Mouse (Mus musculus) CH12F3 (cell line): ENCODE results near the gene Bik.

Experiments
- in situ Hi-C: fragments of 300-500 bp; cut with MboI; formaldehyde crosslinking; loops from 2 replicates; pipeline ENCODE4 v1.14.3; 2020; ENCODE audit warnings: low sequenced_read_pairs

Bik gene

GRCm38 (mm10) chr15:83582931-83583330 is 56.3 kb downstream of the Bik start:
- in situ Hi-C loops = no loop called here

- in situ Hi-C loops = no loop called here
These were observed 56.9 kb downstream of the Bik start for GRCm38 (mm10) chr15:83583419-83584156.

DNA sequence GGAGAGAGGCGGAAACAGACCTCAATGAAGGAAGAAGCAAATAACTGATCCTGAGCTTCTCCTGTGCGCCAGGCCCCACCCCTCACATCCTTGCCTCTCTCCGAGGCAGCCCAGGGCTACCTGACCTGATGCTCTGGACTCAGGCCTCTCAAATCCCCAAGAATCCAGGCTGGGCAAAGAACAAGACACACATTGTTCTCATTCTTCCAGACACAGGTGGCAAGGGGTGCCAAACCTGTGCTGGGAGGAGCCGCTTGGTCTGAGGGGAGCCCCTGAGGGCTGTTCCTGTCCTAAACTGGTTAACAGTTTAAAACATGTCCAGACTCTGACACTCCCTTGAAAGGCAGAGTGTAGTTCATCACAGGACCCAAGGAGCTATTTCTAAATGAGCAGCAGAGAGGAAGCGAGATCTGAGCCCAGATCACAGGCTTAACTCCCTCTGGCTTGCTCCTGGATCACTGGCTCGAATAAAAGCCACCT is 58.1 kb downstream of the Bik start:
- in situ Hi-C loops = no loop called here

- in situ Hi-C loops = no loop called here
These were observed 64.2 kb downstream of the Bik start for GRCm38 (mm10) chr15:83590841-83591240.

DNA sequence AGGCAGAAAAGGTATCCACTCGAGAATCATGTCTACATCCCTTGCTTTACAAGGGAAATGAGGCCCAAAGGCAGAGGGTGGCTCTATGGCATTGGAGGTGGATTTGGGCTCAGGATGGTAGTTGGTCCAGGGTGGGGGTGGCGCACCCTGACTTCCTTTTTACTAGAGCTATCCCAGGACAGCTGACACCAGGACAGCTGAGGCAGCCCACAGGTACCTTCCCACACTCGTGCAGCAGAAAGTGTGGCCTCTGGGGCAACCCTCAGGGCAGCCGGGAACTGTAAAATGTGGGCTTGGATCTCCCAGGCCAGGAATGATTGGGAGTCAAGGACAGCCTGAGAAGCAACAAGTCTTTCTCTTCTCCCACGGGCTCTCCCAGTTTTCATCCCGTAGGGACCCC is 65.1 kb downstream of the Bik start:
- in situ Hi-C loops = no loop called here

GRCm38 (mm10) chr15:83592260-83593188 is 65.9 kb downstream of the Bik start:
- in situ Hi-C loops = no loop called here

DNA sequence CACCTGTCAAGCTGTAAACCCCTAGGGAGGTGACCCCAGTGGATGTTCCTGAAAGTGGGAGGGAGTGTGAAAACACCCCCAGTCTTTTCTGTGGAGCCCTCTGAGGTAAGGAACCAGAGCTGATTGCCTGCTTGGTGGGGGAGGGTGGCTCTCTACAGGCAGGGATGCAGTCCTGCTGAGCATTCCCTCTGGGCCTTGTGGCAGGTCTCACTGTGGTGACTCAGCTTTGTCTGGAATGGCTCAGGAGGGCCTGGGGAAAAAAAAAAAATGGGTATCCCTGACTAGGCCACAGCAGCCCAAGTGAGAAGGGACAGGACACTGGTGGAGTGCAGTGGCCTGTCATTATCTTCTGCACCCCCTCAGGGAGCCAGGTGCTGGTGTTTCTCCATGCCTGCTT is 66.5 kb downstream of the Bik start:
- in situ Hi-C loops = no loop called here

GRCm38 (mm10) chr15:83593702-83594512 is 67.2 kb downstream of the Bik start:
- in situ Hi-C loops = no loop called here
